Mouse (Mus musculus): ENCODE results near the gene Adgrb3. TPM values are rescaled to one million over a fixed set of nuclear protein-coding genes. Genes with fewer than 3 reads are reported as not detected.

Gene Adgrb3
- polyA plus RNA-seq, 1 experiment from 2014 or later: 0.58 TPM

DNA sequence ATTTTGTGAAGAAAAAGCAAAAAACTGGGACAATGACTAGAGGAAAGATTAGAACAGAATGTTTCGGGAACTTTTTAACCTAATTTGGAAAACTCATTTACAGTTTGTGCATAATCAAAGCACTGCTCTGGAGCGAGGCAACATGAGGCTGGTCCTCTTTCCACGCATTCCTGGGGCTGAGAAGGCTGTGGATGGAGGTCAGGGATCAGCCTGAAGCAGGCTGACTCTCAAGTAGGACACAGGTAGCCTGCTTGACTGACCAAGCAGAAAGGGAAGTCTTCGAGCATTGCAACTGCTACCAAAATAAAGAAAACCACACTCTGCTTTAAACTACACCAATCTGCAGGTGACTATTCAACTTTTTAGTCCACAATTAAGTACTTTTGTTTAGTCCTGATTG, 251.7 kb downstream of the Adgrb3 start:
- Histone ChIP-seq H3K27me3 (ENCODE audit: control insufficient read depth, insufficient read depth, low read length) (no peaks in the 10 kb centered on the region), H3K4me2 (ENCODE audit: low read length) (no peak overlapping the region), H3K27ac (replicated peaks in 1 of 2; ENCODE audit: control insufficient read depth in 1 of 2, insufficient read depth in 1 of 2, low read depth in 2 of 2, low read length in 2 of 2) (no peak overlapping the region), H3K9ac (ENCODE audit: low read length) (no peak overlapping the region), H3K4me1 (ENCODE audit: control insufficient read depth in 2 of 2, insufficient read depth in 2 of 2, low read length in 2 of 2) (no peaks in the 10 kb centered on the region), H3K4me3 (ENCODE audit: control insufficient read depth in 1 of 2, insufficient read depth in 1 of 2, low read depth in 1 of 2, low read length in 2 of 2) (no peak overlapping the region), H3K36me3 (ENCODE audit: control insufficient read depth, insufficient read depth, low read length) (no peaks in the 10 kb centered on the region), H3K9me3 (ENCODE audit: control insufficient read depth, low read length) (no peaks in the 10 kb centered on the region)
- ATAC-seq (ENCODE audit: insufficient number of reproducible peaks, insufficient read depth, low FRiP score, low read depth): no peak
- WGBS: 67% methylated on average over 4 of the region's 4 CpGs

DNA sequence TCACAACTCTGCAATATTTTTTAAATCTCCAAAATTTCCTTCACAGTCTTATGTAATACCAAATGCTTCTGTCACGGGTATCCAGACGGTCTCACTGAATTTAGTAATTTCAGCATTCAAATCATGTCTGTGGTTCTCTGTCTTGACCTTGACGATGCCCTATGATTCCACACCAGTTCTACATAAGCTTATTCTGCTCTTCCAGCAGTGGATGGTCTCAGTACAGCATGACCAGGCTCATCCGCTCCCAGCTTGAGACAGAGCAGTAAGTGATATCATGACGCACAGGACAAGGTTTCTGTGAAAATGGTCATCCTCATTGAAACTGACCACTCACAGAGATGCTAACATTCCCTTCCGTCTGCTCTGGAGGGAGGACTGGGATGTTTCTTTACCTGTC, 252.9 kb downstream of the Adgrb3 start:
- 78% methylated on average over 6 of the region's 6 CpGs for WGBS
- H3K9ac ChIP-seq (ENCODE audit: low read length): no peak overlapping the region
- no peaks in the 10 kb centered on the region for H3K9me3 ChIP-seq (ENCODE audit: control insufficient read depth, low read length)
- H3K36me3 ChIP-seq (ENCODE audit: control insufficient read depth, insufficient read depth, low read length): no peaks in the 10 kb centered on the region
- H3K27me3 ChIP-seq (ENCODE audit: control insufficient read depth, insufficient read depth, low read length): no peaks in the 10 kb centered on the region
- no peak overlapping the region for H3K4me3 ChIP-seq (ENCODE audit: control insufficient read depth in 1 of 2, insufficient read depth in 1 of 2, low read depth in 1 of 2, low read length in 2 of 2)
- H3K4me1 ChIP-seq (ENCODE audit: control insufficient read depth in 2 of 2, insufficient read depth in 2 of 2, low read length in 2 of 2): no peaks in the 10 kb centered on the region
- H3K27ac ChIP-seq (replicated peaks in 1 of 2; ENCODE audit: control insufficient read depth in 1 of 2, insufficient read depth in 1 of 2, low read depth in 2 of 2, low read length in 2 of 2): no peak overlapping the region
- ATAC-seq (ENCODE audit: insufficient number of reproducible peaks, insufficient read depth, low FRiP score, low read depth): no peak
- H3K4me2 ChIP-seq (ENCODE audit: low read length): no peak overlapping the region

DNA sequence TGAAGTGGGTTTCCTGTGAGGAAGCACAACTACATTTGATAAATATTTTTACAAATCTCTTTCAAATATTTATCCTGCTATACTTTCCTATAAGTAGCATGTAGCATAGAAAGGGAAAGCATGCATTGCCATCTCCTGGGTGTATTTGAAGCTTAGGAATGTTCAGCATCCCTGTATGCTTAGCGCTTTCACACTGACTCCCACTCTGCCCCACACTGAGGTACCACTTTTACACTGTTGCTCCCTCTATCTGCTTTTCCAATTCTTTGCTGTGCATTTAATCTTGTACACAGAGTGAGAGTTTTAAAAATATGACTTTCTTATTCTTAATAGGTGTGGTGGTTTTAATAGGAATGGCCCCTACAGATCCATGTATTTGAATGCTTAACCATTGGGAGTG, 261.4 kb downstream of the Adgrb3 start:
- H3K27ac ChIP-seq (replicated peaks in 1 of 2; ENCODE audit: control insufficient read depth in 1 of 2, insufficient read depth in 1 of 2, low read depth in 2 of 2, low read length in 2 of 2): no peak overlapping the region
- H3K9me3 ChIP-seq (ENCODE audit: control insufficient read depth, low read length): no peaks in the 10 kb centered on the region
- no peak for ATAC-seq (ENCODE audit: insufficient number of reproducible peaks, insufficient read depth, low FRiP score, low read depth)
- H3K27me3 ChIP-seq (ENCODE audit: control insufficient read depth, insufficient read depth, low read length): no peaks in the 10 kb centered on the region
- no peak overlapping the region for H3K4me2 ChIP-seq (ENCODE audit: low read length)
- no peaks in the 10 kb centered on the region for H3K4me1 ChIP-seq (ENCODE audit: control insufficient read depth in 2 of 2, insufficient read depth in 2 of 2, low read length in 2 of 2)
- H3K9ac ChIP-seq (ENCODE audit: low read length): no peak overlapping the region
- 96% methylated on average over 1 of the region's 1 CpGs for WGBS
- no peaks in the 10 kb centered on the region for H3K36me3 ChIP-seq (ENCODE audit: control insufficient read depth, insufficient read depth, low read length)
- no peak overlapping the region for H3K4me3 ChIP-seq (ENCODE audit: control insufficient read depth in 1 of 2, insufficient read depth in 1 of 2, low read depth in 1 of 2, low read length in 2 of 2)

DNA sequence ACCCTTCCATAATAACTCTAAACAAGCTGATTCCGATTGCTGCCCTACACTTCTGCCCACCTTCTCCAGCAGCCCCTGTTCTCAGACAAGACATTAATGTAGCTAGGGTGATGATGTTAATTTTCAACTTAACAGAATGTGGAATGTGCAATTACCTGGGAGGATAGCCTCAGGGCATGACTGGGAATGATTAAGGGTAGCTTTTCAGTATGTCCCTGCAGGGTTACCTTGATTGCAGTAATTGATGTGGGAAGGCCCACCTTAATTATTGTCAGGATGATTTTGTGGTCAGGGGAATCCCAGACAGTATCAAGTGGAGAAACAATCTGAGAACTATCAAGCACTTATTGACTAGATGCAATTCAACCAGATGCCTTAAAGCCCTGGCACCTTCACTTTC, 283.4 kb downstream of the Adgrb3 start:
- H3K27ac ChIP-seq (replicated peaks in 1 of 2; ENCODE audit: control insufficient read depth in 1 of 2, insufficient read depth in 1 of 2, low read depth in 2 of 2, low read length in 2 of 2): no peak overlapping the region
- no peak overlapping the region for H3K4me2 ChIP-seq (ENCODE audit: low read length)
- no peak overlapping the region for H3K4me3 ChIP-seq (ENCODE audit: control insufficient read depth in 1 of 2, insufficient read depth in 1 of 2, low read depth in 1 of 2, low read length in 2 of 2)
- no peak for ATAC-seq (ENCODE audit: insufficient number of reproducible peaks, insufficient read depth, low FRiP score, low read depth)
- no peaks in the 10 kb centered on the region for H3K36me3 ChIP-seq (ENCODE audit: control insufficient read depth, insufficient read depth, low read length)
- no peaks in the 10 kb centered on the region for H3K27me3 ChIP-seq (ENCODE audit: control insufficient read depth, insufficient read depth, low read length)
- 72% methylated on average over 1 of the region's 1 CpGs for WGBS
- no peaks in the 10 kb centered on the region for H3K9me3 ChIP-seq (ENCODE audit: control insufficient read depth, low read length)
- H3K4me1 ChIP-seq (ENCODE audit: control insufficient read depth in 2 of 2, insufficient read depth in 2 of 2, low read length in 2 of 2): no peaks in the 10 kb centered on the region
- H3K9ac ChIP-seq (ENCODE audit: low read length): no peak overlapping the region

DNA sequence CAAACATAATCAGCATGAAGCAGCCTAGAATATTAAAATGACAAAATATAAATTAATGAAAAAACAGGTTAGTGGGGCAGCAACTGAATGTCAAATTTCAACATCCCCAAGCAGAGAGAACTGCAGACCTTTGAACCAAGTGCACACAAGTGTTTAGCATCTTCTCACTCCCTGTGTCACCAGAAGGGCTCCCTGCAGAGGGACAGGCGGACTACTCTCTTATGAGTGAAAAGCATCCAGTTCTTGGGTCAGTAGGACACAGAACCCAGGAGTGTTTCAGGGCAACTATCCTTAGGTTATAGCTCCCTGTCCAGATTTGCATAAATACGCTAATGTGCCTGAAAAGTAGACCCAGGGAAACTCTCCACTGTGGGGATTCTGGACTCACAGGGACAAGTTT, 285.6 kb downstream of the Adgrb3 start:
- WGBS: 74% methylated on average over 2 of the region's 2 CpGs
- Histone ChIP-seq H3K4me3 (ENCODE audit: control insufficient read depth in 1 of 2, insufficient read depth in 1 of 2, low read depth in 1 of 2, low read length in 2 of 2) (no peak overlapping the region), H3K4me1 (ENCODE audit: control insufficient read depth in 2 of 2, insufficient read depth in 2 of 2, low read length in 2 of 2) (no peaks in the 10 kb centered on the region), H3K27ac (replicated peaks in 1 of 2; ENCODE audit: control insufficient read depth in 1 of 2, insufficient read depth in 1 of 2, low read depth in 2 of 2, low read length in 2 of 2) (no peak overlapping the region), H3K9me3 (ENCODE audit: control insufficient read depth, low read length) (no peaks in the 10 kb centered on the region), H3K9ac (ENCODE audit: low read length) (no peak overlapping the region), H3K27me3 (ENCODE audit: control insufficient read depth, insufficient read depth, low read length) (no peaks in the 10 kb centered on the region), H3K36me3 (ENCODE audit: control insufficient read depth, insufficient read depth, low read length) (no peaks in the 10 kb centered on the region), H3K4me2 (ENCODE audit: low read length) (no peak overlapping the region)
- no peak for ATAC-seq (ENCODE audit: insufficient number of reproducible peaks, insufficient read depth, low FRiP score, low read depth)

DNA sequence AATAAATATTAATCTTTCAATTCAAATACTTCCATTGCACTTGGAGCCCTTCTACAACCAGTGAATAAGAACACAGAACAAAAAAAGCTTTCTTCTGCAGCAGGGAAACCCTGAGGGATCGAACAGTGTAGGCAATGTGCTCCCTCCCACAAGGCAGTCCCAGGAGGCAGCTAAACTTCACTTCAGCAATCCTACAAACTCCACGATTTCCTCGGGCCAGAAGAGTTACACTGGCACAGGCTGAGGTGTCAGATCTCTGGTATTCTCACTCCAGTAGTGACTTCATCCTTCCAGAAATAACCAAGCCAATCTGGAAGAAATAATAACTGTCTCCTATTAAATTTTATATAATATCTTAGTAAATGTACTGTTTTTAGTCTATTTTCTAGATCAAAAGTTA, 286.6 kb downstream of the Adgrb3 start:
- ATAC-seq (ENCODE audit: insufficient number of reproducible peaks, insufficient read depth, low FRiP score, low read depth): no peak
- H3K9ac ChIP-seq (ENCODE audit: low read length): no peak overlapping the region
- no peak overlapping the region for H3K27ac ChIP-seq (replicated peaks in 1 of 2; ENCODE audit: control insufficient read depth in 1 of 2, insufficient read depth in 1 of 2, low read depth in 2 of 2, low read length in 2 of 2)
- WGBS: 45% methylated on average over 3 of the region's 3 CpGs
- no peak overlapping the region for H3K4me2 ChIP-seq (ENCODE audit: low read length)
- H3K27me3 ChIP-seq (ENCODE audit: control insufficient read depth, insufficient read depth, low read length): no peaks in the 10 kb centered on the region
- H3K4me1 ChIP-seq (ENCODE audit: control insufficient read depth in 2 of 2, insufficient read depth in 2 of 2, low read length in 2 of 2): no peaks in the 10 kb centered on the region
- no peak overlapping the region for H3K4me3 ChIP-seq (ENCODE audit: control insufficient read depth in 1 of 2, insufficient read depth in 1 of 2, low read depth in 1 of 2, low read length in 2 of 2)
- no peaks in the 10 kb centered on the region for H3K36me3 ChIP-seq (ENCODE audit: control insufficient read depth, insufficient read depth, low read length)
- H3K9me3 ChIP-seq (ENCODE audit: control insufficient read depth, low read length): no peaks in the 10 kb centered on the region

DNA sequence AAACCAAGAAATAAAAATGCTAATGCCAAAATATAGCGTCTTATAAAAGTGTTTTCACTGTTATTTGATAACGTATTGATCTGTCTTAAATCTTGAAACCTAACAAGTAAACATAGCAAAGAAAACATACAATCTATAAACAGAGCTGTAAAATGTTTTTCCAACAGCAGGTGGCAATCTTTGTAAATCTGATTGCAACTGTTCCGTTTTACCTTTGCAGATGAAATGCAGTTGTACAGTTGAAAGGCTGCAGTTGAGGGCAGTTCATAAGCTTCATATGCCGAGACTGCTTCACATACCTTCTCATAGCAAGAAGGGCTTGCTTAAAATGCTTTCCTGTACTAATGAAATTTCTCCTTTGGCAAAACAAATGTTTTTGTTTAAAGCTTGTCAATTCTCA, 302.5 kb downstream of the Adgrb3 start:
- Histone ChIP-seq H3K4me1 (ENCODE audit: control insufficient read depth in 2 of 2, insufficient read depth in 2 of 2, low read length in 2 of 2) (no peaks in the 10 kb centered on the region), H3K9ac (ENCODE audit: low read length) (no peak overlapping the region), H3K27me3 (ENCODE audit: control insufficient read depth, insufficient read depth, low read length) (no peaks in the 10 kb centered on the region), H3K9me3 (ENCODE audit: control insufficient read depth, low read length) (no peaks in the 10 kb centered on the region), H3K4me3 (ENCODE audit: control insufficient read depth in 1 of 2, insufficient read depth in 1 of 2, low read depth in 1 of 2, low read length in 2 of 2) (no peak overlapping the region), H3K36me3 (ENCODE audit: control insufficient read depth, insufficient read depth, low read length) (no peaks in the 10 kb centered on the region), H3K27ac (replicated peaks in 1 of 2; ENCODE audit: control insufficient read depth in 1 of 2, insufficient read depth in 1 of 2, low read depth in 2 of 2, low read length in 2 of 2) (no peak overlapping the region), H3K4me2 (ENCODE audit: low read length) (no peak overlapping the region)
- WGBS: 64% methylated on average over 4 of the region's 4 CpGs
- no peak for ATAC-seq (ENCODE audit: insufficient number of reproducible peaks, insufficient read depth, low FRiP score, low read depth)

DNA sequence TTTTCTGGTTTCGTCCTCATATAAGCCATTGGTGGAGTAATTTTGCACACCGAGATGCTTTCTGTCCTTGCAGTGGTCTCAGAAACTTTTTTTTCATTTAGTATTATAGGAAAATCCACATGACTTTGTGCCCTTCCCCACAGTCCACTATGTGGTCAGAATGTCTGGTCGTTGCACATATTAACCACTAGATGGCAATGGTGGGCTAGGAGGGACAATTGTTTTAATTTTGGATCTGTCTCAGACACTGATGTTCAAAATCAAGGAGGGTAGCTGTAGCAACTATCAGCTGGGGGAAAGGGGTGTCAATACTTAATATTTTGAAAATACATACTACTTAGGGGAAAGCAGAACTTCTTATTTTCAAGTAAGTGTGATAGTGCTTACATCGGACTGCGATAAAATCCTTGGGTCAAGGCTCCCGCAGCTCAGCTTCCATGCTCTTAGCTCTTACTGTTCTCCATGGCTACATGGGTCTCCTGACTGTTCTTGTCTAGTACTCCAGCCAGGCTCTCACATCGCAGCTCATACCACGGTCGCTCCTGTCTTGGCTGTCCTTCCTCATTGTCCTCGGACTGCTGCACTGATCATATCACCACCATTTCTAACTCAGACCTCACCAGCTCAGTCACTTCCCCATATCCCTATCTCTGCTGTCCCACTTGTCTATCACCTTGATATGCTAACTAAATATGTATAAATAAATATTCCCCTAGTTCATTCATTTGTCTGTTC, 319.0 kb downstream of the Adgrb3 start:
- 57% methylated on average over 10 of the region's 10 CpGs for WGBS
- Histone ChIP-seq H3K27ac (replicated peaks in 1 of 2; ENCODE audit: control insufficient read depth in 1 of 2, insufficient read depth in 1 of 2, low read depth in 2 of 2, low read length in 2 of 2) (no peak overlapping the region), H3K4me3 (ENCODE audit: control insufficient read depth in 1 of 2, insufficient read depth in 1 of 2, low read depth in 1 of 2, low read length in 2 of 2) (no peak overlapping the region), H3K9ac (ENCODE audit: low read length) (no peak overlapping the region), H3K27me3 (ENCODE audit: control insufficient read depth, insufficient read depth, low read length) (no peaks in the 10 kb centered on the region), H3K9me3 (ENCODE audit: control insufficient read depth, low read length) (no peaks in the 10 kb centered on the region), H3K4me2 (ENCODE audit: low read length) (no peak overlapping the region), H3K36me3 (ENCODE audit: control insufficient read depth, insufficient read depth, low read length) (no peaks in the 10 kb centered on the region), H3K4me1 (ENCODE audit: control insufficient read depth in 2 of 2, insufficient read depth in 2 of 2, low read length in 2 of 2) (no peaks in the 10 kb centered on the region)
- ATAC-seq (ENCODE audit: insufficient number of reproducible peaks, insufficient read depth, low FRiP score, low read depth): no peak
